Mouse (Mus musculus) thymus, postnatal 14 days (tissue): ENCODE measurements around the gene Mapk8ip3.
"Not testable (repeated sequence)": the region's sequence is repeated elsewhere in the genome, so short reads cannot be mapped to it uniquely, and the experiment has no call there.

Experiments
- DNase-seq: peaks from one replicate; pipeline ENCODE4 v3.0.0; 2021

The Mapk8ip3 gene

DNA sequence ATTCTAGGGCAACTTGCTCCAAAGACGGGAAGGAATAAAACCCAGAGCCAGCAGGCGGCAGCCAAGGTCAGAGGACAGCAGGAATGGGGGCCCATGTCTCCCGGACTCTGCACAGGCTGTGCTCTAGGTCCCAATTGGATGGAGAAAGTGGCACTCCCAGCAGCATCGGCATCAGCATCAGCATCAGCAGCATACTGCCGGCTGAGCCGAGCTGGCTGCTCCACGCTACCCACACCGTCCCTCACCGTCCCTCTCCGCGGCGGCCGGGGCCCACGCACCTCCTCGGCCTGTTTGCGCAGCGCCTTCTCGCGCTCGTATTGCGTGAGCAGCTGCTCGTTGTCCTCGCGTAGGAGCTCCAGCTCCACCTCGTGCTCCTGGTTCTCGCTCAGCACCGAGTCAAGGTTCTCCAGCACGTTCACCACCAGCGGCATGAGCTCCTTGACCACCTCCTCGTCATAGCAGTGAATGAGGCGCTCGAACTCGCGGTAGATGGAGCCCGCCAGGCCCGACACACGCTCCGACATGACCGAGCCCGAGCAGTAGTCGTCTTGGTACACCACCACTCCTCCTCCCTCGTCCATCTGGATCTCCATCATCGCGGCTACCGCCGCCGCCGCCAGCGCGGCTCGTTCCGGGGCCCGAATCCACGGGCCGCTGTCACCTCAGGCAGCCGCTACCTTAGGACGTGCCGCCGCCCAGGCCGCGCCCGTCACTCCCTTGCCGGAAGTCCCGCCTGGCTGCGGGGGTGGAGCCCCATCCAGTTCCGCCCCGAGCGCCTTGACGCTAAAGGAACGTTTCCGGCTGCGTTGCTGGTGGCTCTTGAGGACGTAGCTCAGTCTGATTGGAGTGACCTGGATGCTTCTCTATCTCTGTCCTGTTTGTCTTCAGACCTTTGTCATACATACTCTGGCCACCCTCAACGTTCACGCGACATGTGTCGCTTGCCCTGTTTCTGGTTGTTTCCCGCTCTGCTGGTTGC is at the start of gene Mapk8ip3:
Gene Mapk8ip3, minus strand, starts transcription at position 719 of the 979 bp plus-strand sequence.
- DNase-seq, result peak; percentile 97

DNA sequence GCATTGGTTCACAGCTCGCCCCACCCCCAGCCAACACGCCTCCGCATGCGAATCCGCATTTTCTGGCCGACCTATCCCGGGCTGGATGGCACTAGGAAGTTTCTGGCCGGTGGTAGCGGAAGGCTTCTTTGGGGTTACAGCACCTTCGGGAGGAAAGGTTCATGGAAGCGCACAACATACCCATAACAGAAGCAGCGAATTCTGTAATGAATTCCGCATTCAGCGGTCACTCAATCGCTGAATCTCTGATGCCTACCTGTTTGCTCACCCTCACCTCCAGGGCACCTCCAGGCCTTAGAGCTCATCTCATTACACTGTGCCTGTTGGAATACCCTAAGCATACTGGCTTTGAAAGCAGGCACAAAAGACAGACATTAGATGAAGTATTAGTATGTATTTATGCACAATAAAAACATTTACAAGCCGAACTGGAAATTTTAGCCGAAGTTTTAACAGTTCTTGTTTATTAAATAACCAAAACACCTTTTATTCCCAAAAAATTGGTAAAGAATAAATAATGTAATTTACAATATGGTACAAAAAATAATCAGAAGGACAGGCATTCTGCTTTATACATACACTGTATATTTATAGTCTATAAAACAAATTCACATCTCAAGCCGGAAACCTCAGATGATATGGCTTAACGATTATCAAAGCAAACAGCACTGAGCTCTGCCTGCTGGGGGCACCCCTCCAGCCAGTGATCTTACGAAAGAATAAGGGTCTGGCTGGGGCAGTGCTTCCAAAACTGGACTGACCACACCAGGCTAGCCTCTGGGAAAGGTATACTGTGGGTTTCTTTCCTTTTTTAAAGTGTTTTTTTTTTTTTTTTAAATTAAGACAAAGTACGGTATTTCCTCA is 24.3 kb upstream of the Mapk8ip3 start:
- DNase-seq, result no peak

DNA sequence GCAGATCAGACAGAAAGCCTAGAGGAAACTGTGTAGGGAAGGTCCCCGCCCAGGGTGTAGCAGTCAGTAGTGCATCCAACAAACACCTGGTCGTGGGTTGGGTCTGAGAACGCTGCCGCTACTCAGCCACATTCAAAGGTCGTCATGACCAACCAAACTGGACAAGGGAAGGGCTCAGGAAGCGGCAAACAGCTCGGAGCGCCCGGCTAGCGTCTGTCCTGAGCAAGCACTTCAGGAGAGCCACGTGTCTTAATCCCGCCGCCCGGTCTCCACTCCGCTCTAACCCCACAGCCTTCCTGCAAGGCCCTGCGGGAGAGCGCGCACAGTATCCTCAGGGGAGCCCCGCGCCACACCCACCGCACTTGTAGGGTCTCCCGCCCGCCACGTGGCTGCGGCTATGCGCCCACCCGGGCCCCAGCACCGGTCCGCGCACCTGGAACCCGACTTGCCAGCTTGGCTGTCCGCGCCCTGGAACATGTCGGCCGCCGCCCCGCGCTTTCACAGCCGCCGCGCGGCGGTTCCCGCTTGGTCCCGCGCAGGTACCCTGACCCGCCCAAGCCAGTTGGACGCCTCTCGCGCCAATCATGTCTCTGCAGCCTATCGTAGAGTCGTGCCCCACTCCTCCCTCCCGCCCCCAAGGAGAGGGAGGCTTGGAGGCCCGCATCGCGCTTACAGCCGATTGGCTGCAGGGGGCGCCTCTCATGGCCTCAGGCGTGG is 23.5 kb upstream of the Mapk8ip3 start, which contains the start of gene Jpt2:
Gene Jpt2, minus strand, starts transcription at position 555 of the 717 bp plus-strand sequence.
- peak; percentile 97 for DNase-seq

DNA sequence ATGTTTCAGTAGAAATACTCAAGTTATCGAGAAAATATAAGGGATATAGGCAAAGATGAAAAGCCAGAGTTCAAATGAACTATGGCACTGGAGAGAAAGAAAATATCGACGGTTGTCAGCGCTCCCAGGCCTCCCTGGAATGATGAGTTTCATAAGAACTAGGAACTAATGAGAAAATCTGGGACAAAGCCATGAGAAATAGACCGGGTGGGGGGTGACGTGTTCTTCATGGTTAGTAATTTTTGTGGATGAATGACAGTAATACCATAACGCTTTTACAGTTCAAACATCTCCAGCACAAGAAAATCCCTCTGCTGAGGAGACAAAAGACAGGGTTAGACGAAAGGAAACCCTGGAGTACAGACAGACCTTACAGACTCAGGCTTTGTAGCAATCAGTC is 22.6 kb upstream of the Mapk8ip3 start:
- DNase-seq, result no peak

DNA sequence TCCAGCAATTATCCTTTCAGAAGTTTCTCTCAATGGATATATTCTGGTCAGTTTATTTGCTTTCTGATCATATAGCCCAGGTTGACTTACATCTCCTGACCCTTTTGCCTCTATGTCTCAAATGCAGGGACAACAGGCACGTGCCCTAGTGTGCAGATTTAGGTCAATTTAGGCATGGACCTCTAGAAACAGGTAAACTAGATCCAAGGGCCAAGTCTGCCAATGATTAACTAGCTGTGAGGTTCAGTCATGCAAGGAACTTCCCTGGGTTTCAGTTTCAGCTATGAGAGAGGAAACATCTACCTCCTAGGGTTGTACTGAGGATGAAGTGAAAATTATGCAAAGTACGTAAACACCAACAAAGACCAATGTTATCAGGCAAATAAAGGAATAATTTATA is 16.5 kb upstream of the Mapk8ip3 start:
- no peak for DNase-seq

DNA sequence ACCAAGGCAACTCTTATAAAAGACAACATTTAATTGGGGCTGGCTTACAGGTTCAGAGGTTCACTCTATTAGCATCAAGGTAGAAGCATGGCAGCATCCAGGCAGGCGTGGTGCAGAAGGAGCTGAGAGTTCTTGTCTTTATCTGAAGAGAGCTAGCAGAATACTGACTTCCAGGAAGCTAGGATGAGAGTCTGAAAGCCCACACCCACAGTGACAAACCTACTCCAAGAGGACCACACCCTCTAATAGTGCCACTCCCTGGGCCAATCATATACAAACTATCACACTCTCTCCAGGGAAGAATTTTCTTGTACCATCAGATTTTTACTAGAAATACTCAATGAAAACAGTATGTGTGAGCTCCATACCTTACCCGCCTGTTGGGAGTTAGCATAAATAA is 13.9 kb upstream of the Mapk8ip3 start:
- no peak for DNase-seq

DNA sequence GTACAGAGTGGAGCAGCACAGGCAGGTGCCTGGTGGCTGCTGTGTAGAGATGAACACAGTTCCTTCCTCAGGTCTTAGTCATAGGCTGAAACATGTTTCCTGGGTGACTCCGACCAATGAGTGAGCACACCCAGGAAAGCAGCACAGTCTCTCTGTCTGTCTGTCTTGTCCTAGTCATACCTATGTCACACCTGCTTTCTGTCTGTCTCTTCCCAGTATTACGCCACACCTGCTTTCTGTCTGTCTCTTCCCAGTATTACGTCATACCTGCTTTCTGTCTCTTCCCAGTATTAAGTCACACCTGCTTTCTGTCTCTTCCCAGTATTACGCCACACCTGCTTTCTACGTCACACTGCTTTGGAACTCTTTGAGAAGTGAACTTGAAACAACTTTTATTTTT is 11.4 kb upstream of the Mapk8ip3 start:
- no peak for DNase-seq

DNA sequence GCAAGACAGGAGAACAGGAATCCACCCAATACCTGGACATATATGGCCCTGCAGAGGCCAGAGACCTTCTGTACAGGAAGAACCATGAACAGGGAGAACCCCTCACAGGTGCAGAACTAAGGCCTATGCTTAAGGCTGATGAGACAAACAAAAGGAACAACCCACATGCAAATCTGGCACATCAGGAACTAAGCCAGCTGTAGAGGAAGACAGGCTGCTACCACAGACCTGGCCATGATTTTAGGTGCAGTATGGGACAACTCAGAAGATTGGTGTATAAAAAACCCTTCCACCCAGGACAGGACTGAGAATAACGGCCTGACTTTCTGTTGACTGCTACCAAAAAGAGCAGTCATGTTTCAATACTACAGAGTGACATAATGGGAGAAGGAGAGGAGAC is 6.8 kb upstream of the Mapk8ip3 start:
- not testable (repeated sequence) for DNase-seq

DNA sequence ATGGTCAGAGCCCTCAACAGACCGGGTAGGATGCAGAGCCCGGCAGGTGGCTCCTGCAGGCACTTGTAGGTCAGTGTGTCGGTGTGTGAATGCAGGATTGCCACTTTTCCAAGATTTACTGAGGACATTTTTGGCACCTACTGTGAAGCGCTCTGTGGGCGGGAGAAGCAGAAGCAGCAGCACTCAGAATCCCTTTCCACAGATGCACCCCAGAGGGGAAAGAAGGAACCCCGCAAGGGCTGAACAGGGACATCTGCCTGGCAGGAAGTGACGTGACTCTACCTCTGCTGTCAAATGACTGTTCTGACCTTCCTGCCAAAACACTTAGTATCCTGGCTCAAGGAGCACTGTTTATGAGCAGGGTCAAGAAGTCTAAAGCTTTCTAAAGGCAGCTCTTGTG is 6.3 kb upstream of the Mapk8ip3 start:
- DNase-seq, result no peak

DNA sequence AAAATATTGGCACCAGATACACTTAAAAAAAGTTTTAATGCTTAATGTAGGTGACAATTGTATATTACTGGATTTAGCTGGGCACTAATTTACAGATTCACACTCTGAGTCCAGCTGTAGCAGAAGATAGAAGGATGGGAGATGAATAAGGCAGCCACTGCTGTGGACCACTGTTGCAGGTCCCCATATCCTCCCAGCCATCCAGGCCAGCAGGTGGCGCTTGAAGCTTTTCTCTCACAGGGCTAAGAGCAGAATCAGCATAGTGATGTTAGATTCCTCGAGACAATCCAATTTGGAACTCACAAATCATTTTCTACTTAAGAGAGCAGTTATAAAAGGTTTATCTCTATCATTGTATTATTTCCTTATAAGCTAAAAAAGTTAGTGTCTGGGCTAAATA is 5.7 kb upstream of the Mapk8ip3 start:
- DNase-seq, result peak; percentile 57

DNA sequence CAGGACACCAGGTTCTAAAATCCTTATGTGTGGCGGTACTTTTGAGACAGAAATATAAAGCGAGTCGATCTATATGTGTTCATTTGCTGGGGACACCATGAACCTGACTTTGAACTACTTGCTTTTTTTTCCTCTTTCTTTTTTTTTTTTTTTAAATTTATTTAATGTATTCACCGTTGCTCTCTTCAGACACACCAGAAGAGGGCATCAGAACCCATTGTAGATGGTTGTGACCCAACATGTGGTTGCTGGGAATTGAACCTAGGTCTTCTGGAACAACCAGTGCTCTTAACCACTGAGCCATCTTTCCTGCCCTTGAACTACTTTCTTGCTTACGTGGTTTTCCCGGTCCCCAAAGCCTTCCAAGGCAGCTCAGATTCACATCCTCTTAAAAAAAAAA is 489 bp upstream of the Mapk8ip3 start:
- DNase-seq, result no peak

DNA sequence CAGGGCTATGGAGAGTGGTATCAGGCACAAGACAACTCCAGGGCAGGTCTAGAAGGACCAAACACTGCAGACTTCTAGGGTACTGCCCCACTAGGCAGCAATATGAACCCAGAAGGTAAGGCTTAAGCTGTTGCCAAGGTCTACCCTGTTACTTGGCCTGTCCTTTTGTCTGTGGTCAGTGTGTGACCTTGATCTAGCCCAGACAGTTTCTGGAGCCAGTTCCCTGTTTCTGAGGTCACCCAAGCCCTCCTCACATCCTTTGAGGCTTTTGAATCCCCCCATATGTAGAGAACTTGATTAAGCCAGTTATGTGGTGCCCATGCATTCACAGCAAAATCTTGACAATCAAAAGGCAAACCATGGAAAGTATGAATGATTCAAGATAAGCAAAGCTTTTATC is 1.1 kb downstream of the Mapk8ip3 start:
- DNase-seq, result no peak

DNA sequence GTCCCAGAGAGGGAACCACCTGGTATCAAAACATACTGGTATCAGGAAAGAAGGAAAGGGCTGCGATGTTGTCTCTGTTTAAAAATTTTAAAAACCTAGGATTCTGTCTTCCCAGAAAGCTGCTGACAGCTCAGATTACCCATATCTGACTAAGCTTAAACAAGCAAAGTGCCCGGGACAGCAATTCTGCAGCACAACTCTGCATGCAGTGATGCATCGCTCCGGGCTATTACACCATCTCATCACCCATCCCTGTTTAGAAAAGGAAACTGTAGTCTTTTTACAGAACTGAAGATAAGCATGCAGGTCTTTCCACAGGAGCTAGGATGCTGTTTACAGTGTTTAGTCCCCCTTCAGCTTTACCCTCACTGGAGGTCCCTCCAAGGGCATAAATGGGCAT is 1.9 kb downstream of the Mapk8ip3 start:
- no peak for DNase-seq

DNA sequence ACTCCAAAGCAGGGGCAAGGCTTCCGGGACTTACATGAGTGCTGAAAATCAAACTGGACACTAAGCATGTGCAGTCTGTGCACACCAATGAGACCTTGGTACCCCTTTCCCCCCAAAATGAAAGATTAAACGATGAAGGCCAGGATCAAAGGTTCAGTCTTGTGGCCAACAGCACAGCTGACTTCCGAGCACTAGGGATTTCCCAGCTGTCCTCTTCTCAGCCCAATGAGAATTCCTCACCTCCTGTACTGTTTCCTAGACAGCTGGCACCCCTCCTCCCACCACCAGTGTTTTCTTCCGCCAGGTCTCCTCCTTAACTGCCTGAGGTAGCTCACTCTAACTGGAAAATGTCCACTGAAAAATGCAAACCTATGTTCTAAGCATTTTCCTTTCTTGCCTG is 3.6 kb downstream of the Mapk8ip3 start:
- no peak for DNase-seq

DNA sequence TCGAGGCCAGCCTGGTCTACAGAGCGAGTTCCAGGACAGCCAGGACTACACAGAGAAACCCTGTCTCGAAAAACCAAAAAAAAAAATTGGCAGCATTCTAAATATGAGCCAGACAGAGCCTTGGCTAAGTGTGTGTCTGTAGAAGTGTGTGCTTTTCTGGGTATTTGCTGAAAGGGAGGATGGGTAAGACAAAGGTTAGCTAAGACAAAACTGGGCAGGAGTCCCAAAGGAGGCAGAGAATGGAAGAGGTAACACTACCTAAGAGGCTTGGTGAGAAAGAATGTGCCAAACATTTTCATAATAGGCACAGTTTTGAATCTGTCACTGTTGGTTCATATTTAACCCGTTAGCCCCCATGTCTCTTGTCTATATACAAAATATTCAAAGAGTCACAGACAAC is 4.3 kb downstream of the Mapk8ip3 start:
- no peak for DNase-seq

DNA sequence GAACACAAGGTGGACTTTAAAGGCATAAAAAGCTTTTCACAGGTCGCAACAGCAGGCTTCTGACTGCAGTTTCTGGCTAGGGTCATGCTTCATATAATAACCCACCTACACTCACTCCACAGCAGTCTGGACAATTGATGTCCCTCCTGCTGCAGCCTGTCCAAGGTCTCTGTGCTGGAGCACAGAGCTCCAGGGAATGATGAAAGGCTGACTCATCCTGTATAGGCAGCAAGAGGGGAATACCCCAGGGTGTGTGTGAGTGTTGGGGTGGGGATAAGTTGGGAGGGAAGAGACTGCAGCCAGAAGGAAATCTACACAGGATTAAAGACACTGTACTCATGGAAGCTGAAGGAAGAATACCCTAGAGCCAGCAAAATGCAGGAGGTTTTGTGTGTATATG is 7.3 kb downstream of the Mapk8ip3 start:
- no peak for DNase-seq

DNA sequence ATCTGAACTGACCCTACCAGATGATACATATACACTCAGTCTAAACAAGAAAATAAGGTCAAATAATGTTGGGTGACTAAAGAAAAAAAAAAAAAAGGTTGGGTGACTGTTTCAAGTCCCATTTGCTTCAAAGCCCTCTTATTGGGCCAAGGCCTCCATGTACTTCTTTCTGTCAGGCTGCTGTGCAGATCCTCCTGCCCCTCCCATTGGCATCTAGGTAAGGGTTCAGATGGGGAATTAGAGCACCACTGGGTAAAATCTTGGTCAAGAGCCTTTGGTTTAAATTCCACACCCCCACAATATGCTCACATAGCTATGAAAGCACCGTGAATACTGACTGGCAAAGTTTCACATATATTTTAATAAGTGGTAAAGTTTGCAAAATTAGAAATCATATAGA is 13.5 kb downstream of the Mapk8ip3 start:
- no peak for DNase-seq

DNA sequence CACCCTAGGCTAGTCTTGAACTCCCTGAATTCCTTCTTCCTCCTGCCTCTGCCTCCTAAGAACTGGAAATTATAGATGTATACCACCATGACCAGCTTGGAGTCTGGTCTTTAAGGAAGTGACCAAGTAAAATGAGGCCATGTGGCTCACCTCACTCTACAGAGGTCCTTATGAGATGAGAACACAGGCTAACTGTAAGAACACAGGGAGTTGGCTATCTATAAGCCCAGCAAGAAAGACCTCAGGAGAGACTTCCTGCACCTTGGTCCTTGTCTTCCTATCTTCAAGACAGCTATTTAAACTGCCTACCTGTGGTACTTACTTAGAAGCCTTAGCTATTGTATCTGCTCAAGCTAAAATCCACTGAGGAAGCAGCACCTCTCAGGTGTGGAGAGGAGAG is 22.8 kb downstream of the Mapk8ip3 start:
- DNase-seq, result no peak

DNA sequence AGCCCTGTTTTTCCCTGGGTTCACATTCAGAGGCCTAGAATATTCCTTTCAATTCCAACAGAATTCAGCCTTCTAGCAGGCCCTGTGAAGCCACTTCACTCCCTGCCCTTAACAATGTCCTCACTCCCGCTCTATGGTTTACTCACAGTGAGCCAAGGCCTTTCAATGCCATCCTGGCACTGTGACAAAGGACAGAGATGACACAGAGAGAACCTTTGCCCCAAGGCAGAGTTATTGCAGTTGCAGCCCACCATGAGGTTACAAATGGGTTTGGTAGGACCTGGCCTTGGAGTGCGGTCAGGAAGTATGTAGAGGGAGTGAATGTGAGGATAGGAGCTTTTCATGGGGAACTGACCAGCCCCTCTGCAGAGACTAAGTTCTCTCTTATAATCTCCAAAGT is 29.2 kb downstream of the Mapk8ip3 start:
- no peak for DNase-seq

DNA sequence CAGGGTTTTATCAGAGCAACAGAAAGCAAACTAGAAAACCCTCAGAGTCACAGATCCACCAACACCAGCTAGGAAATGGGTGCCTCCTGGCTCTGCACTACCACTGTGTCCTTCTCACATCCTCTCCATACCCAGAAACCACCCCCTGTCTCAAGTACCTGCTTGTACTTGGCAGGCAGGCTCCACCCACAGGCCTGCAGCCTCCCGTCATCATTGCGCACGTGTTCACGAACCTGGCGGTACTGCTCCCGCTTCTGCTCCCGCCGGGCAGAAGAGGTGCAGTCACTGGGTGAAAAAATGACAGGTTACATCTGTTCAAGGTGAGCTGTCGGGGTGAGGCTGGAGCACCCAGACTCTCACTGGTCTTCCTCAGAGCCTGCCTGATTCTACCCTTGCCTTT is 33.0 kb downstream of the Mapk8ip3 start:
- no peak for DNase-seq

DNA sequence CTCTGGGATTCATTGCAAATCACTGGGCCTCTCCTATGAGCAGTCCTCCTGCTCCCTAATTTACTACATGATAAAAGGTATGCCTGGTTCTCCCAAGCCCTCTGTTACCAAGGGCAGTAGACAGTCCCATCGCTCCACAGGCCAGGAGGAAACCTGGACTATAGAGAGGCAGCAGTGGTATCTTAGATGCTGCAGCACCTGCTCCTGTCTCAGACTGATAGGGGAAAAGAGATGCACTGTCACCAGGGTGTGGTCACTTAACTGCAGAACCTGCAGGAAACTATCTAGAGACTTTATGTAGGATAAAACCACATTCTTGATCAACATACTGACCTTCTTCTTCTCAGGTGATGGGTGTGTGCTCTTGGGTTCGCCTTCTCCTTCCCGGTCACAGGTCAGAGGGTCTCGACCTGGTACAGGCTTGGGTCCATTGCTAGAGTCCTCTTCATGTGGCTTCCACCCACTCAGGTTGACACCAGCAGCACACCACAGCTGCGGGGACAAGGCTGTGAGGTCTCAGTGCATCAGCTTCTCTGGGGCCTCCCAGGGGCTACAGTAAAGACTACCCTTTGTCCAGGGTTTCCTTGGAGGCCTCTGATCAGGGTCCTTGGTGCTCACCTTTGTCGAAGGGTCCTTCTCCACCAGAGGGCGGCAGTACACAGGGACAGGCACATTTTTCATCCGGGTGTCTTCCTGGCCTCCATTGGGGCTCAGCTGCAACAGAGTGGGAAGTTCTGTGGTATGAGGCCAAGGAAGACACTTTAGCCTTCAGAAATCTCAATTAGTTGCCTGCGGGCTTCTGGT is 33.9 kb downstream of the Mapk8ip3 start:
- DNase-seq, result peak; percentile 53

DNA sequence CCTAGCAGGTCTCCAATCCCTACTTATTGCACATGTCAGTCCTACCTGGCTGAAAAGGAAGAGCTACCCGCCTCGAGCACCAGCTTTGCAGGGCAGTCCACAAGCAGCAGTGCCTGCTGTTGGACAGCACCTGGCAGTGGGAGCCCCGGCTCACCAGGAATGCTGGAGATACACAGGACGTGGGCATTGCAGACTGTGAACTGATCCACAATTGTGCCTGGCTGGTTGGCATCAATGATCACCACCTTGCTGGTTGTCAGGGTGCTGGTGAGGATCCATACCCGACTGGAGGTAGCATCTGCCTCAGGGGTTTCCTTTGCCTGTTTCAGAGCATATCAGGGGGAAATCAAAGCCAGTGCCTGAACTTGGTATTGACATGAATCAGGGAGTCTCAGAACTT is 34.7 kb downstream of the Mapk8ip3 start:
- no peak for DNase-seq
